Mouse (Mus musculus) MEL (cell line): ENCODE data around the gene Tent4b. TPM values are rescaled to one million over a fixed set of nuclear protein-coding genes. Genes with fewer than 3 reads are reported as not detected.

Experiments used
- DNase-seq: peaks from one replicate; pipeline ENCODE4 v3.0.0; 2011; ENCODE audit warnings: low read depth, low spot score
- H3K27ac ChIP-seq: 2 replicates; pipeline ENCODE4 v1.5.1; 2012; ENCODE audit warnings: low read depth, mild to moderate bottlenecking, control low read depth, low read length, moderate library complexity; ENCODE audit not compliant: control insufficient read depth
- H3K27me3 ChIP-seq, 2 experiments: fragments of 150-350 bp in 1 of 2; sonication (generic) in 1 of 2; 2 replicates each; pipeline ENCODE4 v1.6.1; 2012; ENCODE audit warnings: low read length in 2 of 2, mild to moderate bottlenecking in 2 of 2, improper control_type of control experiment in 1 of 2, moderate library complexity in 1 of 2; ENCODE audit not compliant: insufficient read depth in 2 of 2, control insufficient read depth in 1 of 2
- H3K36me3 ChIP-seq, 2 experiments: 2 replicates each; pipeline ENCODE4 v1.6.1; 2012 to 2014; ENCODE audit warnings: low read length in 2 of 2, improper control_type of control experiment in 1 of 2, inconsistent platforms in 1 of 2, mild to moderate bottlenecking in 1 of 2; ENCODE audit not compliant: insufficient read depth in 2 of 2, control insufficient read depth in 1 of 2
- H3K4me1 ChIP-seq, 2 experiments: fragments of 150-350 bp in 1 of 2; sonication (generic) in 1 of 2; 2 replicates each; pipeline ENCODE4 v1.6.1; 2012; ENCODE audit warnings: low read length in 2 of 2, improper control_type of control experiment in 1 of 2, mild to moderate bottlenecking in 1 of 2; ENCODE audit not compliant: insufficient read depth in 2 of 2, control insufficient read depth in 1 of 2
- H3K4me3 ChIP-seq, 2 experiments: fragments of 150-350 bp in 1 of 2; sonication (generic) in 1 of 2; 2 replicates each; pipeline ENCODE4 v1.5.1; 2012; ENCODE audit warnings: low read depth in 2 of 2, low read length in 2 of 2, mild to moderate bottlenecking in 2 of 2, moderate library complexity in 2 of 2, control low read depth in 1 of 2, improper control_type of control experiment in 1 of 2; ENCODE audit not compliant: control insufficient read depth in 1 of 2, insufficient read depth in 1 of 2
- H3K79me2 ChIP-seq: 2 replicates; pipeline ENCODE4 v1.6.1; 2012; ENCODE audit warnings: mild to moderate bottlenecking, low read length, moderate library complexity; ENCODE audit not compliant: control insufficient read depth, poor library complexity, insufficient read depth
- H3K9ac ChIP-seq: 2 replicates; pipeline ENCODE4 v1.6.1; 2012; ENCODE audit warnings: low read depth, mild to moderate bottlenecking, control low read depth, low read length, moderate library complexity; ENCODE audit not compliant: control insufficient read depth, poor library complexity, severe bottlenecking
- H3K9me3 ChIP-seq: fragments of 150-350 bp; sonication (generic); replicated peaks from 2 replicates; pipeline ENCODE4 v1.6.1; 2012; ENCODE audit warnings: mild to moderate bottlenecking, low read length, improper control_type of control experiment, moderate library complexity; ENCODE audit not compliant: insufficient read depth
- CHD2 ChIP-seq: IDR thresholded peaks from 2 replicates; pipeline ENCODE4 v1.6.1; 2011; ENCODE audit warnings: low read length, improper control_type of control experiment
- E2F4 ChIP-seq: IDR thresholded peaks from 2 replicates; pipeline ENCODE4 v1.6.1; 2011; ENCODE audit warnings: low read depth, low read length, improper control_type of control experiment, borderline replicate concordance
- ELF1 ChIP-seq: IDR thresholded peaks from 2 replicates; pipeline ENCODE4 v1.6.1; 2014; ENCODE audit warnings: low read depth, mild to moderate bottlenecking, inconsistent platforms, low read length, improper control_type of control experiment, moderate library complexity
- ETS1 ChIP-seq: IDR thresholded peaks from 2 replicates; pipeline ENCODE4 v1.6.1; 2012; ENCODE audit warnings: low read depth, mild to moderate bottlenecking, inconsistent platforms, low read length, improper control_type of control experiment, moderate library complexity
- GATA1 ChIP-seq: IDR thresholded peaks from 2 replicates; pipeline ENCODE4 v1.6.1; 2011; ENCODE audit warnings: low read depth, low read length, improper control_type of control experiment
- HCFC1 ChIP-seq: IDR thresholded peaks from 2 replicates; pipeline ENCODE4 v1.6.1; 2012; ENCODE audit warnings: low read depth, mild to moderate bottlenecking, inconsistent platforms, low read length, improper control_type of control experiment, moderate library complexity
- JUND ChIP-seq: IDR thresholded peaks from 2 replicates; pipeline ENCODE4 v1.6.1; 2011; ENCODE audit warnings: low read depth, mild to moderate bottlenecking, improper control_type of control experiment, low read length
- KAT2A ChIP-seq: conservative IDR thresholded peaks from 2 replicates; pipeline ENCODE4 v1.6.1; 2012; ENCODE audit warnings: low read depth, low read length, improper control_type of control experiment, inconsistent platforms
- MAFK ChIP-seq: IDR thresholded peaks from 2 replicates; pipeline ENCODE4 v1.6.1; 2011; ENCODE audit warnings: low read depth, mild to moderate bottlenecking, low read length, improper control_type of control experiment, borderline replicate concordance
- MAX ChIP-seq: IDR thresholded peaks from 2 replicates; pipeline ENCODE4 v1.6.1; 2011; ENCODE audit warnings: low read length, improper control_type of control experiment
- MXI1 ChIP-seq: IDR thresholded peaks from 2 replicates; pipeline ENCODE4 v1.6.1; 2011; ENCODE audit warnings: mild to moderate bottlenecking, low read depth, low read length, improper control_type of control experiment
- MYB ChIP-seq: IDR thresholded peaks from 2 replicates; pipeline ENCODE4 v1.6.1; 2011; ENCODE audit warnings: mild to moderate bottlenecking, low read depth, low read length, improper control_type of control experiment
- MYC ChIP-seq: IDR thresholded peaks from 2 replicates; pipeline ENCODE4 v1.6.1; 2011; ENCODE audit warnings: low read depth, mild to moderate bottlenecking, low read length, improper control_type of control experiment, moderate library complexity
- NELFE ChIP-seq: IDR thresholded peaks from 2 replicates; pipeline ENCODE4 v1.6.1; 2011; ENCODE audit warnings: low read depth, low read length, improper control_type of control experiment
- NRF1 ChIP-seq: IDR thresholded peaks from 2 replicates; pipeline ENCODE4 v1.6.1; 2014; ENCODE audit warnings: low read depth, mild to moderate bottlenecking, inconsistent platforms, low read length, improper control_type of control experiment, moderate library complexity; ENCODE audit not compliant: poor library complexity, insufficient read depth, severe bottlenecking
- RAD21 ChIP-seq: IDR thresholded peaks from 2 replicates; pipeline ENCODE4 v1.6.1; 2011; ENCODE audit warnings: mild to moderate bottlenecking, low read depth, low read length, improper control_type of control experiment
- RCOR1 ChIP-seq: IDR thresholded peaks from 2 replicates; pipeline ENCODE4 v1.6.1; 2012; ENCODE audit warnings: low read depth, mild to moderate bottlenecking, inconsistent platforms, low read length, improper control_type of control experiment
- SIN3A ChIP-seq: IDR thresholded peaks from 2 replicates; pipeline ENCODE4 v1.6.1; 2012; ENCODE audit warnings: low read length, improper control_type of control experiment, inconsistent platforms
- TAL1 ChIP-seq: IDR thresholded peaks from 2 replicates; pipeline ENCODE4 v1.6.1; 2012; ENCODE audit warnings: mild to moderate bottlenecking, inconsistent platforms, low read length, moderate library complexity, mixed read lengths
- USF1 ChIP-seq: IDR thresholded peaks from 2 replicates; pipeline ENCODE4 v1.6.1; 2014; ENCODE audit warnings: low read depth, mild to moderate bottlenecking, inconsistent platforms, low read length, improper control_type of control experiment, moderate library complexity
- ZKSCAN1 ChIP-seq: IDR thresholded peaks from 2 replicates; pipeline ENCODE4 v1.6.1; 2012; ENCODE audit warnings: low read depth, mild to moderate bottlenecking, inconsistent platforms, low read length, improper control_type of control experiment, moderate library complexity
- ZMIZ1 ChIP-seq: IDR thresholded peaks from 2 replicates; pipeline ENCODE4 v1.6.1; 2012; ENCODE audit warnings: low read depth, mild to moderate bottlenecking, inconsistent platforms, low read length, improper control_type of control experiment, moderate library complexity
- ZNF384 ChIP-seq: IDR thresholded peaks from 2 replicates; pipeline ENCODE4 v1.6.1; 2012; ENCODE audit warnings: low read depth, mild to moderate bottlenecking, inconsistent platforms, low read length, improper control_type of control experiment
- polyA plus RNA-seq, 2 experiments: library from polyadenylated mRNA; stranded (reverse) in 1 of 2; unstranded in 1 of 2; fragments of >175 nt in 1 of 2; fragments of >200 nt in 1 of 2; gene quantifications; 2 replicates each; pipeline versions ENCODE4 v1.2.1 to v1.2.4; 2012; ENCODE audit warnings: low replicate concordance in 2 of 2, low read depth in 1 of 2; ENCODE audit not compliant: insufficient read length in 2 of 2, insufficient read depth in 1 of 2, missing spikeins in 1 of 2
- total RNA-seq: library from RNA; depleted of rRNA; stranded (reverse); fragments of 300-350 nt; gene quantifications from 2 replicates; pipeline ENCODE4 v1.2.3, GENCODE M21; 2012

Tent4b gene
- total and polyA plus RNA-seq, 3 experiments = 25.9 to 45.3 TPM; not detected in 1

- TF ChIP-seq TAL1 = no peak
- TF ChIP-seq ZMIZ1 = peak; percentile 60
- TF ChIP-seq ZNF384 = no peak
- peak; percentile 58 for TF ChIP-seq SIN3A
These were observed 94.8 kb downstream of the Tent4b start (continued) for GRCm38 (mm10) chr8:88293590-88294356.

GRCm38 (mm10) chr8:88294977-88295376, 96.0 kb downstream of the Tent4b start:
- DNase-seq = peak; percentile 58
- TF ChIP-seq MXI1 (no peak), ETS1 (no peak), ZKSCAN1 (no peak), MYC (no peak), GATA1 (no peak), SIN3A (0 out of 2 replicates have a peak, but pooled peaks have one; percentile 11), MAFK (no peak), NELFE (0 out of 2 replicates have a peak, but pooled peaks have one; percentile 26), KAT2A (no peak), RAD21 (no peak), NRF1 (no peak), MAX (no peak), USF1 (no peak), CHD2 (no peak), MYB (no peak), JUND (no peak), HCFC1 (0 out of 2 replicates have a peak, but pooled peaks have one; percentile 10), E2F4 (no peak), ELF1 (no peak), TAL1 (no peak), RCOR1 (no peak)
- H3K79me2 ChIP-seq = peaks cover 74% of the 10 kb centered on the region
- no peaks in the 10 kb centered on the region for H3K9me3 ChIP-seq
- H3K4me1 ChIP-seq = peaks cover 22 to 62% of the 10 kb centered on the region in 2 experiments
- peak overlapping the region; percentile 64 to 74 for H3K4me3 ChIP-seq
- H3K27ac ChIP-seq = peak overlapping the region; percentile 77
- no peaks in the 10 kb centered on the region for H3K27me3 ChIP-seq
- peaks cover 8 to 57% of the 10 kb centered on the region in 2 experiments for H3K36me3 ChIP-seq
- H3K9ac ChIP-seq = peak overlapping the region; percentile 81
